Mouse (Mus musculus) forebrain, embryonic 11.5 days (tissue): Measurements from ENCODE around the gene Igfbpl1. TPM values are rescaled to one million over a fixed set of nuclear protein-coding genes. Genes with fewer than 3 reads are reported as not detected.
A peak's percentile ranks its signal among the peaks of the same experiment; 100 is the strongest.

Source experiments
- ATAC-seq: fragments of 200-750 bp; cut with Nextera tagmentation; replicated peaks from 2 replicates; pipeline ENCODE4 v1.8.0; 2017; ENCODE audit warnings: moderate TSS enrichment; ENCODE audit not compliant: low FRiP score
- DNase-seq: peaks from one replicate; pipeline ENCODE4 v3.0.0-alpha.2; 2017; ENCODE audit warnings: low spot score
- H3K27ac ChIP-seq: fragments of 300-500 bp; sonication (generic); 2 replicates; pipeline ENCODE4 v1.5.1; 2014; ENCODE audit warnings: low read depth, low read length
- H3K27me3 ChIP-seq: fragments of 300-500 bp; sonication (generic); 2 replicates; pipeline ENCODE4 v1.6.1; 2014; ENCODE audit warnings: mild to moderate bottlenecking, low read length, mixed read lengths; ENCODE audit not compliant: control insufficient read depth, insufficient read depth
- H3K36me3 ChIP-seq: fragments of 300-500 bp; sonication (generic); 2 replicates; pipeline ENCODE4 v1.6.1; 2014; ENCODE audit warnings: mild to moderate bottlenecking, low read length, moderate library complexity, mixed read lengths; ENCODE audit not compliant: control insufficient read depth, insufficient read depth
- H3K4me1 ChIP-seq: fragments of 300-500 bp; sonication (generic); replicated peaks from 2 replicates; pipeline ENCODE4 v1.6.1; 2014; ENCODE audit warnings: low read length, mixed read lengths; ENCODE audit not compliant: control insufficient read depth, insufficient read depth
- H3K4me2 ChIP-seq: fragments of 300-500 bp; sonication (generic); 2 replicates; pipeline ENCODE4 v1.6.1; 2014; ENCODE audit warnings: low read depth, mild to moderate bottlenecking, low read length, moderate library complexity, mixed read lengths; ENCODE audit not compliant: severe bottlenecking
- H3K4me3 ChIP-seq: fragments of 300-500 bp; sonication (generic); 2 replicates; pipeline ENCODE4 v1.5.1; 2014; ENCODE audit warnings: low read depth, low read length
- H3K9ac ChIP-seq: fragments of 300-500 bp; sonication (generic); 2 replicates; pipeline ENCODE4 v1.6.1; 2014; ENCODE audit warnings: low read length
- H3K9me3 ChIP-seq: fragments of 300-500 bp; sonication (generic); 2 replicates; pipeline ENCODE4 v1.6.1; 2016; ENCODE audit warnings: low read length, mixed read lengths; ENCODE audit not compliant: control insufficient read depth
- WGBS: fragments of 180-500 bp; shearing (Covaris S2); extraction: QIAGEN DNeasy Blood & Tissue Kit; methylation state at CpG from one replicate; pipeline ENCODE4 v1.1.7; 2014; 5-methylcytosine and 5-hydroxymethylcytosine counted together
- polyA plus RNA-seq: library from polyadenylated mRNA; unstranded; fragments of >200 nt; fragmentation: Nextera tagmentation; extraction: Ambion mirVana; gene quantifications from 2 replicates; pipeline ENCODE4 v1.2.1, GENCODE M21; 2014

Igfbpl1 gene
- polyA plus RNA-seq, 1 experiment from 2014 or later, result 84.0 TPM

- Histone ChIP-seq H3K4me1 (peaks cover 3% of the 10 kb centered on the region; the same call in 1 of the 2 replicates), H3K4me2 (no peak overlapping the region), H3K9me3 (no peaks in the 10 kb centered on the region), H3K27ac (no peak overlapping the region), H3K9ac (no peak overlapping the region), H3K36me3 (no peaks in the 10 kb centered on the region), H3K4me3 (no peak overlapping the region), H3K27me3 (peaks cover 4% of the 10 kb centered on the region; the same call in 1 of the 2 replicates)
- 0 out of 2 replicates have a peak, but pooled peaks have one; percentile 12 for ATAC-seq
- 22% methylated on average over 1 of the region's 1 CpGs for WGBS
- no peak for DNase-seq
Measured at GRCm38 (mm10) chr4:45849419-45849818, 22.7 kb upstream of the Igfbpl1 start.

GRCm38 (mm10) chr4:45848825-45849156, 22.1 kb upstream of the Igfbpl1 start:
- Histone ChIP-seq H3K4me3 (no peak overlapping the region), H3K27ac (no peak overlapping the region), H3K4me1 (peaks cover 3% of the 10 kb centered on the region; the same call in 1 of the 2 replicates), H3K4me2 (no peak overlapping the region), H3K36me3 (no peaks in the 10 kb centered on the region), H3K9ac (no peak overlapping the region), H3K27me3 (peaks cover 4% of the 10 kb centered on the region; the same call in 1 of the 2 replicates), H3K9me3 (no peaks in the 10 kb centered on the region)
- no peak for ATAC-seq
- DNase-seq, result no peak
- WGBS, result 47% methylated on average over 10 of the region's 10 CpGs

- WGBS, result 79% methylated on average over 10 of the region's 10 CpGs
- no peak within 1 kb of the TSS for H3K27ac ChIP-seq
- H3K4me2 ChIP-seq, result no peak within 1 kb of the TSS
Measured at GRCm38 (mm10) chr4:45848109-45848824, 21.5 kb upstream of the Igfbpl1 start, which contains the start of gene Stra6l. TSS of gene Stra6l (plus strand) at chr4:45848664.

GRCm38 (mm10) chr4:45846263-45846662, 19.5 kb upstream of the Igfbpl1 start:
- H3K36me3 ChIP-seq, result no peaks in the 10 kb centered on the region
- DNase-seq, result no peak
- no peak overlapping the region for H3K27ac ChIP-seq
- H3K27me3 ChIP-seq, result peaks cover 4% of the 10 kb centered on the region; the same call in 1 of the 2 replicates
- WGBS, result 92% methylated on average over 2 of the region's 2 CpGs
- no peak overlapping the region for H3K4me2 ChIP-seq
- ATAC-seq, result no peak
- H3K4me3 ChIP-seq, result no peak overlapping the region
- H3K4me1 ChIP-seq, result peaks cover 3% of the 10 kb centered on the region; the same call in 1 of the 2 replicates
- no peak overlapping the region for H3K9ac ChIP-seq
- H3K9me3 ChIP-seq, result no peaks in the 10 kb centered on the region

More at GRCm38 (mm10) chr4:45848109-45848824, 21.5 kb upstream of the Igfbpl1 start, which contains the start of gene Stra6l:
- no peaks in the 10 kb centered on the region for H3K9me3 ChIP-seq
- no peak for ATAC-seq
- H3K9ac ChIP-seq, result no peak within 1 kb of the TSS
- no peaks in the 10 kb centered on the region for H3K36me3 ChIP-seq
- no peak within 1 kb of the TSS for H3K4me3 ChIP-seq
- no peak for DNase-seq
- H3K4me1 ChIP-seq, result peaks cover 3% of the 10 kb centered on the region; the same call in 1 of the 2 replicates
- peaks cover 4% of the 10 kb centered on the region; the same call in 1 of the 2 replicates for H3K27me3 ChIP-seq

- Histone ChIP-seq H3K27me3 (0 out of 2 replicates have a peak, but pooled peaks cover 2% of the 10 kb centered on the region), H3K36me3 (no peaks in the 10 kb centered on the region), H3K4me1 (peaks cover under 1% of the 10 kb centered on the region; the same call in 1 of the 2 replicates), H3K4me3 (no peak overlapping the region), H3K4me2 (no peak overlapping the region), H3K9me3 (no peaks in the 10 kb centered on the region), H3K27ac (no peak overlapping the region), H3K9ac (no peak overlapping the region)
- DNase-seq, result peak; percentile 74
- ATAC-seq, result no peak
- 47% methylated on average over 14 of the region's 14 CpGs for WGBS
Measured at GRCm38 (mm10) chr4:45844355-45844754, 17.6 kb upstream of the Igfbpl1 start.

GRCm38 (mm10) chr4:45833461-45833860, 6.7 kb upstream of the Igfbpl1 start:
- ATAC-seq, result no peak
- no peaks in the 10 kb centered on the region for H3K9me3 ChIP-seq
- no peaks in the 10 kb centered on the region for H3K36me3 ChIP-seq
- H3K4me2 ChIP-seq, result no peak overlapping the region
- H3K9ac ChIP-seq, result no peak overlapping the region
- H3K27me3 ChIP-seq, result peaks cover 3% of the 10 kb centered on the region; the same call in 1 of the 2 replicates
- no peak overlapping the region for H3K27ac ChIP-seq
- DNase-seq, result no peak
- 35% methylated on average over 5 of the region's 5 CpGs for WGBS
- H3K4me1 ChIP-seq, result peaks cover 17% of the 10 kb centered on the region; the same call in 1 of the 2 replicates
- H3K4me3 ChIP-seq, result no peak overlapping the region

GRCm38 (mm10) chr4:45831996-45832395, 5.3 kb upstream of the Igfbpl1 start:
- Histone ChIP-seq H3K36me3 (no peaks in the 10 kb centered on the region), H3K9ac (no peak overlapping the region), H3K27me3 (peaks cover 16% of the 10 kb centered on the region), H3K27ac (no peak overlapping the region), H3K9me3 (no peaks in the 10 kb centered on the region), H3K4me3 (no peak overlapping the region), H3K4me2 (no peak overlapping the region), H3K4me1 (peaks cover 19% of the 10 kb centered on the region; the same call in 1 of the 2 replicates)
- DNase-seq (no peak), ATAC-seq (no peak)
- 92% methylated on average over 7 of the region's 7 CpGs for WGBS

- H3K9ac ChIP-seq, result peak overlapping the region; percentile 28
- H3K4me3 ChIP-seq, result no peak overlapping the region
- H3K9me3 ChIP-seq, result no peaks in the 10 kb centered on the region
- DNase-seq, result peak; percentile 60
- peaks cover 31% of the 10 kb centered on the region for H3K27me3 ChIP-seq
- peak overlapping the region; percentile 5; the same call in 1 of the 2 replicates for H3K4me2 ChIP-seq
- no peaks in the 10 kb centered on the region for H3K36me3 ChIP-seq
- H3K27ac ChIP-seq, result peak overlapping the region; percentile 76
- peak; percentile 64 for ATAC-seq
- peaks cover 23% of the 10 kb centered on the region; the same call in 1 of the 2 replicates for H3K4me1 ChIP-seq
- WGBS, result 21% methylated on average over 13 of the region's 13 CpGs
Measured at GRCm38 (mm10) chr4:45829907-45830759, 3.4 kb upstream of the Igfbpl1 start.
